Comparison of ENCODE assay signal across 22 mouse cellular contexts in the genomic region with DNA sequence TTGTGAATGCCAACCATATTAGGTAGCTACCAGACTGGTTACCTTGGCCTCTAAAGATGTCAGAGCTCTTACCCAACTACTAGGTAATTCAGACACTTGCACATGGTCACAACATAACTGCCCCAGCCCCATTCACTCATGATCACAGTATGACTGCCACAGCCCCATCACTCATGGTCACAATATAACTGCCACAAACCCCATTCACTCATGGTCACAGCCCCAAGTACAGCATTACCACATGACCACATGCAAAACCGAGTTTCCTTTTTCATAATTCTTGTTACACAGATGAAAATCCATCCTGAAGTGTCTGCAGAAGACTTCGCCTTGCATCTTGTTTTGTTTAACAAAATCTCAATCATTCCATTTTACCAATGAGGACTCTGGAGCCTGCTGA. TPM values are rescaled to one million over a fixed set of nuclear protein-coding genes. Genes with fewer than 3 reads are reported as not detected.
DNase-seq lines count a peak whose midpoint lies in the region; ATAC-seq and TF ChIP-seq lines count a peak whose summit lies in the region.
"Had no signal": no experiment of that assay in that cellular context is flagged by ENCODE, and none has a peak within 500 bp of the region (broad histone marks: within the 10 kb centered on the region; RNA-seq: fewer than 3 reads in every experiment).

No protein-coding gene starts in this region.

- no peak overlapping the region for H3K4me3 ChIP-seq in liver, adult 2 months (ENCODE audit: insufficient read depth, low read depth, low read length)
- peak overlapping the region; percentile 6 for H3K4me3 ChIP-seq in megakaryocyte, embryonic 14.5 days (replicated peaks)
- H3K4me3 ChIP-seq in MEL (ENCODE audit: control insufficient read depth in 1 of 2, insufficient read depth in 1 of 2, low read depth in 2 of 2, low read length in 2 of 2) = peak overlapping the region; percentile 9 to 21
- H3K4me3 ChIP-seq: embryonic facial prominence, embryonic 12.5 days; forebrain, embryonic 15.5 days; heart, embryonic 10.5 days; heart, embryonic 15.5 days; hindbrain, embryonic 13.5 days had no signal

- no peak for TF ChIP-seq CTCF in liver, adult 2 months (IDR thresholded peaks at IDR 0.05; ENCODE audit: low read depth, low read length)
- TF ChIP-seq CTCF in MEL (IDR thresholded peaks at IDR 0.05 in 2 of 3, conservative IDR thresholded peaks at IDR 0.05 in 1 of 3; ENCODE audit: control insufficient read depth in 1 of 3, insufficient read depth in 1 of 3, low read depth in 2 of 3, low read length in 3 of 3, poor library complexity in 1 of 3, severe bottlenecking in 1 of 3) = no peak

- peak overlapping the region; percentile 28; the same call in 1 of the 2 replicates for H3K27ac ChIP-seq in liver, adult 2 months (replicated peaks; ENCODE audit: insufficient read depth, low read depth, low read length)
- no peak overlapping the region for H3K27ac ChIP-seq in MEL (ENCODE audit: control insufficient read depth, low read depth, low read length)
- H3K27ac ChIP-seq: embryonic facial prominence, embryonic 12.5 days; forebrain, embryonic 15.5 days; heart, embryonic 10.5 days; heart, embryonic 15.5 days; hindbrain, embryonic 13.5 days; hindbrain, postnatal 0 days had no signal

- WGBS in liver, adult 2 months = 90% methylated on average over 2 of the region's 2 CpGs

- no peak for ATAC-seq in megakaryocyte, adult 5-6 weeks (ENCODE audit: poor library complexity, severe bottlenecking)
- ATAC-seq in frontal cortex, adult (ENCODE audit: low TSS enrichment) = no peak
- ATAC-seq: CD4-positive, CD25-positive, alpha-beta regulatory T cell, adult 4 months; forebrain, embryonic 15.5 days; hindbrain, postnatal 0 days had no signal

- no peak for DNase-seq in liver, adult 2 months (ENCODE audit: extremely low read depth, low read depth, low spot score)
- DNase-seq in liver (no peak), MEL (ENCODE audit: low read depth, low spot score) (no peak)
- peak; percentile 28 for DNase-seq in splenic B cell, adult 2 months (ENCODE audit: low read depth, low spot score)
- no peak for DNase-seq in cerebellum, adult 9-11 months
- DNase-seq: adrenal gland, adult 2 months; adrenal gland, postnatal 25 days; B cell, adult 2 months; cerebellum, adult 18-20 months; cerebellum, postnatal 14 days; gastrocnemius, postnatal 10 days; heart, postnatal 14 days had no signal

- H3K27me3 ChIP-seq in liver, adult 2 months (ENCODE audit: control insufficient read depth, insufficient read depth, low read length) = no peaks in the 10 kb centered on the region
- H3K27me3 ChIP-seq in megakaryocyte, embryonic 14.5 days (replicated peaks) = no peaks in the 10 kb centered on the region
- peaks cover 0 to 2% of the 10 kb centered on the region in 2 experiments; a peak in 3 of 4 replicates for H3K27me3 ChIP-seq in MEL (ENCODE audit: control insufficient read depth in 1 of 2, insufficient read depth in 2 of 2, low read length in 2 of 2)
- H3K27me3 ChIP-seq in splenic B cell, adult 2 months (ENCODE audit: control insufficient read depth, insufficient read depth, low read length, poor library complexity, severe bottlenecking) = no peaks in the 10 kb centered on the region
- H3K27me3 ChIP-seq: embryonic facial prominence, embryonic 12.5 days; forebrain, embryonic 15.5 days; heart, embryonic 15.5 days; hindbrain, embryonic 13.5 days had no signal

- H3K9ac ChIP-seq in liver, adult 2 months (ENCODE audit: low read depth, low read length) = no peak overlapping the region
- no peak overlapping the region for H3K9ac ChIP-seq in MEL (ENCODE audit: control insufficient read depth, low read depth, low read length, poor library complexity, severe bottlenecking)
- H3K9ac ChIP-seq: embryonic facial prominence, embryonic 12.5 days; forebrain, embryonic 15.5 days; heart, embryonic 15.5 days; hindbrain, embryonic 13.5 days had no signal

- H3K4me1 ChIP-seq in liver, adult 2 months (ENCODE audit: control insufficient read depth, insufficient read depth, low read length) = no peaks in the 10 kb centered on the region
- peaks cover 93% of the 10 kb centered on the region for H3K4me1 ChIP-seq in megakaryocyte, embryonic 14.5 days
- H3K4me1 ChIP-seq in MEL (ENCODE audit: control insufficient read depth in 1 of 2, insufficient read depth in 2 of 2, low read length in 2 of 2) = peaks cover 17 to 49% of the 10 kb centered on the region in 2 experiments
- H3K4me1 ChIP-seq: embryonic facial prominence, embryonic 12.5 days; forebrain, embryonic 15.5 days; hindbrain, embryonic 13.5 days had no signal

- no peak for TF ChIP-seq POLR2A in liver, adult 2 months (IDR thresholded peaks at IDR 0.05; ENCODE audit: extremely low read depth, insufficient read depth, low read length)
- TF ChIP-seq POLR2A in MEL (IDR thresholded peaks at IDR 0.05; ENCODE audit: control insufficient read depth in 1 of 2, insufficient read depth in 1 of 2, low read depth in 1 of 2, low read length in 2 of 2, poor library complexity in 1 of 2) = no peak

- H3K9me3 ChIP-seq in megakaryocyte, embryonic 14.5 days = 0 out of 2 replicates have a peak, but pooled peaks cover 3% of the 10 kb centered on the region
- no peaks in the 10 kb centered on the region for H3K9me3 ChIP-seq in MEL (replicated peaks; ENCODE audit: insufficient read depth, low read length)
- H3K9me3 ChIP-seq: embryonic facial prominence, embryonic 12.5 days; forebrain, embryonic 15.5 days; heart, embryonic 10.5 days; heart, embryonic 15.5 days; hindbrain, embryonic 13.5 days had no signal

- TF ChIP-seq RAD21 in MEL (IDR thresholded peaks at IDR 0.05; ENCODE audit: low read depth, low read length) = no peak

- H3K79me2 ChIP-seq in liver, adult 2 months (ENCODE audit: control insufficient read depth, insufficient read depth, low read length) = no peaks in the 10 kb centered on the region
- no peaks in the 10 kb centered on the region for H3K79me2 ChIP-seq in MEL (ENCODE audit: control insufficient read depth, insufficient read depth, low read length, poor library complexity)

- H3K36me3 ChIP-seq in liver, adult 2 months (ENCODE audit: control insufficient read depth, insufficient read depth, low read length) = no peaks in the 10 kb centered on the region
- H3K36me3 ChIP-seq in megakaryocyte, embryonic 14.5 days (replicated peaks; ENCODE audit: low read length) = peaks cover 66% of the 10 kb centered on the region
- peaks cover 0 to 37% of the 10 kb centered on the region in 2 experiments; a peak in 2 of 4 replicates for H3K36me3 ChIP-seq in MEL (ENCODE audit: control insufficient read depth in 1 of 2, insufficient read depth in 2 of 2, low read length in 2 of 2)
- H3K36me3 ChIP-seq in splenic B cell, adult 2 months (ENCODE audit: control insufficient read depth, insufficient read depth, low read length, poor library complexity, severe bottlenecking) = no peaks in the 10 kb centered on the region
- H3K36me3 ChIP-seq: embryonic facial prominence, embryonic 12.5 days; forebrain, embryonic 15.5 days; heart, embryonic 10.5 days; heart, embryonic 15.5 days had no signal

- no peak for TF ChIP-seq EP300 in MEL (IDR thresholded peaks at IDR 0.05; ENCODE audit: low read depth in 1 of 2, low read length in 2 of 2)

TF ChIP-seq in MEL, 35 proteins besides CTCF, POLR2A, EP300 and RAD21:
- TF ChIP-seq MXI1 (IDR thresholded peaks at IDR 0.05; ENCODE audit: low read depth, low read length) = 0 out of 2 replicates have a peak, but pooled peaks have one; percentile 12
- TF ChIP-seq ZMIZ1 (IDR thresholded peaks at IDR 0.05; ENCODE audit: low read depth, low read length) = no peak
- no peak for TF ChIP-seq MYC (IDR thresholded peaks at IDR 0.05; ENCODE audit: low read depth, low read length)

RNA-seq across cellular contexts. Expression of gene Efcc1, which starts 17.4 kb away (rescaled TPM):
- total RNA-seq in liver, adult 2 months (2014; rRNA removed) = 0.65 and 1.2 TPM in 2 replicates
- polyA plus RNA-seq in liver, adult 2 months (2012; rRNA removed) = 0.41 and 0.86 TPM in 2 replicates
- 1.2 TPM in 1 of 2 replicates, not detected in the other for polyA plus RNA-seq in megakaryocyte, embryonic 14.5 days (2012; ENCODE audit: insufficient read depth, low replicate concordance)
- 0.39 TPM in 1 of 2 replicates, not detected in the other for total RNA-seq in megakaryocyte, adult 5-6 weeks (2015)
- total RNA-seq in megakaryocyte, adult 5-6 weeks (2017) = not detected in 2 replicates
- total RNA-seq in MEL (2012; rRNA removed) = 0.27 TPM in 1 of 2 replicates, not detected in the other
- polyA plus RNA-seq in MEL (2012; ENCODE audit: insufficient read depth in 1 of 2, insufficient read length in 2 of 2, low read depth in 1 of 2, low replicate concordance in 2 of 2, missing spikeins in 1 of 2) = 1 to 10 TPM in 1 of 2 experiments, not detected in 1; 1.2 TPM

RNA-seq across cellular contexts. Expression of gene Gp9, which starts 29.8 kb away (rescaled TPM):
- total RNA-seq in liver, adult 2 months (2014; rRNA removed) = 0.34 and 0.74 TPM in 2 replicates
- 0.25 TPM in 1 of 2 replicates, not detected in the other for polyA plus RNA-seq in liver, adult 2 months (2012; rRNA removed)
- polyA plus RNA-seq in megakaryocyte, embryonic 14.5 days (2012; ENCODE audit: insufficient read depth, low replicate concordance) = 2,862 and 6,438 TPM in 2 replicates
- 0.16 and 1.2 TPM in 2 replicates for total RNA-seq in megakaryocyte, adult 5-6 weeks (2015)
- 0.59 TPM in 1 of 2 replicates, not detected in the other for total RNA-seq in megakaryocyte, adult 5-6 weeks (2017)
- total RNA-seq in MEL (2012; rRNA removed) = 2.4 and 3.9 TPM in 2 replicates
- polyA plus RNA-seq in MEL (2012; ENCODE audit: insufficient read depth in 1 of 2, insufficient read length in 2 of 2, low read depth in 1 of 2, low replicate concordance in 2 of 2, missing spikeins in 1 of 2) = 10 to 100 TPM in 1 of 2 experiments, not detected in 1; 11.1 TPM
- total RNA-seq: adrenal gland, postnatal 25 days; gastrocnemius, postnatal 10 days; hindbrain, postnatal 0 days had no signal
- polyA plus RNA-seq: CD4-positive, CD25-positive, alpha-beta regulatory T cell, adult 4 months had no signal
